Mouse (Mus musculus) kidney, embryonic 14.5 days (tissue): ENCODE measurements around the gene Pltp. TPM values are rescaled to one million over a fixed set of nuclear protein-coding genes. Genes with fewer than 3 reads are reported as not detected.

Experiments used
- ATAC-seq: fragments of 200-750 bp; cut with Nextera tagmentation; 2 replicates; pipeline ENCODE4 v1.8.0; 2017; ENCODE audit warnings: moderate number of reproducible peaks, mild to moderate bottlenecking, moderate TSS enrichment, moderate library complexity; ENCODE audit not compliant: low FRiP score, low TSS enrichment
- H3K27ac ChIP-seq: fragments of 300-500 bp; sonication (generic); 2 replicates; pipeline ENCODE4 v1.5.1; 2014; ENCODE audit warnings: low read depth, mild to moderate bottlenecking, low read length, moderate library complexity, mixed read lengths
- H3K27me3 ChIP-seq: fragments of 300-500 bp; sonication (generic); 2 replicates; pipeline ENCODE4 v1.6.1; 2014; ENCODE audit warnings: mild to moderate bottlenecking, low read length; ENCODE audit not compliant: control insufficient read depth, insufficient read depth
- H3K36me3 ChIP-seq: fragments of 300-500 bp; sonication (generic); 2 replicates; pipeline ENCODE4 v1.6.1; 2014; ENCODE audit warnings: low read length, mixed read lengths; ENCODE audit not compliant: control insufficient read depth, insufficient read depth
- H3K4me1 ChIP-seq: fragments of 300-500 bp; sonication (generic); 2 replicates; pipeline ENCODE4 v1.6.1; 2014; ENCODE audit warnings: low read length, mixed read lengths; ENCODE audit not compliant: control insufficient read depth, insufficient read depth
- H3K4me2 ChIP-seq: fragments of 300-500 bp; sonication (generic); replicated peaks from 2 replicates; pipeline ENCODE4 v1.6.1; 2014; ENCODE audit warnings: low read depth, mild to moderate bottlenecking, low read length
- H3K4me3 ChIP-seq: fragments of 300-500 bp; sonication (generic); 2 replicates; pipeline ENCODE4 v1.5.1; 2014; ENCODE audit warnings: mild to moderate bottlenecking, low read length
- H3K9ac ChIP-seq: fragments of 300-500 bp; sonication (generic); 2 replicates; pipeline ENCODE4 v1.6.1; 2014; ENCODE audit warnings: low read depth, mild to moderate bottlenecking, low read length, moderate library complexity
- H3K9me3 ChIP-seq: fragments of 300-500 bp; sonication (generic); 2 replicates; pipeline ENCODE4 v1.6.1; 2016; ENCODE audit warnings: low read length; ENCODE audit not compliant: control insufficient read depth
- WGBS: fragments of 180-500 bp; shearing (Covaris S2); extraction: QIAGEN DNeasy Blood & Tissue Kit; methylation state at CpG from one replicate; pipeline ENCODE4 v1.1.7; 2014; 5-methylcytosine and 5-hydroxymethylcytosine counted together
- polyA plus RNA-seq: library from polyadenylated mRNA; unstranded; fragments of >200 nt; fragmentation: Nextera tagmentation; extraction: Ambion mirVana; gene quantifications from 2 replicates; pipeline ENCODE4 v1.2.1, GENCODE M21; 2014

Pltp gene
- polyA plus RNA-seq, 1 experiment from 2014 or later, result 34.6 TPM

DNA sequence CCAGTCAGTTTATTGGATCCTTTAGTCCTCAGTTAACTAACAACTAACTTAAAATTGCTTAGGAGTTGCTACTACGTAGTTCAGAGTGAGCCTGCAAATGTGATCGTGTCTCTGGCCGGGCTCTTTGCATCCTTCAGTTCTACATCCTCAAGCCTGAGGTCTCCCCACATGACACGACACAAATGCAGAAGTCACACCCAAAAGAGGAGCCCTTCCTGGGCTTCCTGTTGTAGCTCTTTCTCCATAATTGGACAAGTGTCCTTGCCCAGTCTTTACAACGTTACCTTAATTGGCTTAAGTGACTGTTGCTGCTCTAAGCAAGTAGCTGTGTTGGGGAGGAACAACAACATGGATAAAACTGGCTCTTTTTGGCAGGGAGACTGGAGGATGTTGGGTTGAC, 42.2 kb downstream of the Pltp start:
- Histone ChIP-seq H3K9me3 (no peaks in the 10 kb centered on the region), H3K4me2 (no peak overlapping the region), H3K4me3 (no peak overlapping the region), H3K27ac (no peak overlapping the region), H3K4me1 (peaks cover 4% of the 10 kb centered on the region; the same call in 1 of the 2 replicates), H3K36me3 (0 out of 2 replicates have a peak, but pooled peaks cover under 1% of the 10 kb centered on the region), H3K27me3 (no peaks in the 10 kb centered on the region), H3K9ac (no peak overlapping the region)
- ATAC-seq, result no peak
- WGBS, result 87% methylated on average over 5 of the region's 5 CpGs

DNA sequence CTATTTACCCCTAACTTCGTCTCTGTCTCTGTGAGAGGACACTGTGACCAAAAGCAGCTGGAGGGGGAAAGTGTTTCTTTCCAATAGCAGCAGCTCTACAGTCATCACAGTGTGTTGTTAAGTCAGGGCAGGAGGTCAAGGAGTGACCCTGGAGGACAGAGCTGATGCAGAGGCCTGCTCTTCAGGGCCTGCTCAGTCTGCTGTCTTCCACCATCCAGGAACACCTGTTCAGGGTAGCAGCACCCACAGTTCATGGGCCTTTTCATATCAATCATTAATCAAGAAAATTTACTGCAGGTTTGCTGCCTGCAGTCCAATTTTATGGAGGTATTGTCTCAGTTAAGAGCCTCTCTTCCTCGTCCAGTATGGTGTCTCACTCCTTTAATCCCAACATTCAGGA, 44.0 kb downstream of the Pltp start:
- Histone ChIP-seq H3K4me2 (no peak overlapping the region), H3K36me3 (peaks cover 5% of the 10 kb centered on the region; the same call in 1 of the 2 replicates), H3K9me3 (no peaks in the 10 kb centered on the region), H3K4me1 (peaks cover 4% of the 10 kb centered on the region; the same call in 1 of the 2 replicates), H3K27ac (no peak overlapping the region), H3K27me3 (no peaks in the 10 kb centered on the region), H3K9ac (no peak overlapping the region), H3K4me3 (no peak overlapping the region)
- ATAC-seq, result no peak
- 50% methylated on average over 2 of the region's 2 CpGs for WGBS

DNA sequence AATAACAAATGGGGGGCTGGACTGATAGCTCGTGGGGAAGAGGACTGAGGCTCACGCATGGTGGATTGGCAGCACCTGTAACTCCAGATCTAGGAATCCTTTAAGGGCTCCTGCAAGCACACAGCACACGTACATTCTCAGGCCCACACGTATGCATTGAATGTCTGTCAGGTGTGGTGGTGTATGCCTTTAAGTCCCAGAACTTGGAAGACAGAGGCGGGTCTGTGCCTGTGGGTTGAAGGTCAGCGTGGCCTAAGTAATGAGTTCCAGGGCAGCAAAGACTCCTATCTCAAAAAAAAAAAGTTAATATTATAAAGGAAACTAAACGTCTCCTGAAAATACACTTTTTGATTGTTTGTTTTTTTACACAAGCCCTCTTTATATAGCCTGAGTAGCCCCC, 50.9 kb downstream of the Pltp start:
- H3K36me3 ChIP-seq, result peaks cover 8% of the 10 kb centered on the region; the same call in 1 of the 2 replicates
- no peak for ATAC-seq
- 84% methylated on average over 7 of the region's 7 CpGs for WGBS

DNA sequence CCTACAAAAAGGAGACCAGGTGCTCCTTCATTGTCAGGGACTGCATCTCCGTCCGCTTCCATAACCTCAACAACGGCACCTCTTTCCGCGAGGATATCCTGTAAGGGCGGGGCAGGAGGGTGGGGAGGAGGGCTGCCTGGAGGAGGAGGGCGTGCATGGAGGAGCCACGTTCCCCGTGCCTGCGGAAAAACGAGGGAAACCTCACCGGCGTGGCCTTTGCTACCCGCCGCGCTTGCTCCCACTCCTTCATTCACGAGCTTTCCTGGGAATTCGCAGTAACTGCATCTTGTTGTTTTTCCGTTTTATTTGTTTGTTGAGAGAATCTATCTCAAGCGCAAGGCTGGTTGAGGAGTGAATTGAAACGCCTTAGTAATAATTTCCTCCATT, 52.2 kb downstream of the Pltp start:
- under 1% methylated on average over 21 of the region's 21 CpGs for WGBS
- H3K4me1 ChIP-seq, result peaks cover 6% of the 10 kb centered on the region; the same call in 1 of the 2 replicates
- no peaks in the 10 kb centered on the region for H3K9me3 ChIP-seq
- H3K27me3 ChIP-seq, result no peaks in the 10 kb centered on the region
- ATAC-seq, result peak; percentile 48
- H3K36me3 ChIP-seq, result peaks cover 17% of the 10 kb centered on the region; the same call in 1 of the 2 replicates
- peak overlapping the region; percentile 61 for H3K9ac ChIP-seq
- H3K27ac ChIP-seq, result peak overlapping the region; percentile 59; the same call in 1 of the 2 replicates
- peak overlapping the region; percentile 69 for H3K4me3 ChIP-seq
- H3K4me2 ChIP-seq, result peak overlapping the region; percentile 59

More for the DNA sequence above, 50.9 kb downstream of the Pltp start:
- Histone ChIP-seq H3K4me1 (peaks cover 6% of the 10 kb centered on the region; the same call in 1 of the 2 replicates), H3K9me3 (no peaks in the 10 kb centered on the region), H3K4me3 (no peak overlapping the region), H3K9ac (no peak overlapping the region), H3K27ac (no peak overlapping the region), H3K27me3 (no peaks in the 10 kb centered on the region), H3K4me2 (no peak overlapping the region)

DNA sequence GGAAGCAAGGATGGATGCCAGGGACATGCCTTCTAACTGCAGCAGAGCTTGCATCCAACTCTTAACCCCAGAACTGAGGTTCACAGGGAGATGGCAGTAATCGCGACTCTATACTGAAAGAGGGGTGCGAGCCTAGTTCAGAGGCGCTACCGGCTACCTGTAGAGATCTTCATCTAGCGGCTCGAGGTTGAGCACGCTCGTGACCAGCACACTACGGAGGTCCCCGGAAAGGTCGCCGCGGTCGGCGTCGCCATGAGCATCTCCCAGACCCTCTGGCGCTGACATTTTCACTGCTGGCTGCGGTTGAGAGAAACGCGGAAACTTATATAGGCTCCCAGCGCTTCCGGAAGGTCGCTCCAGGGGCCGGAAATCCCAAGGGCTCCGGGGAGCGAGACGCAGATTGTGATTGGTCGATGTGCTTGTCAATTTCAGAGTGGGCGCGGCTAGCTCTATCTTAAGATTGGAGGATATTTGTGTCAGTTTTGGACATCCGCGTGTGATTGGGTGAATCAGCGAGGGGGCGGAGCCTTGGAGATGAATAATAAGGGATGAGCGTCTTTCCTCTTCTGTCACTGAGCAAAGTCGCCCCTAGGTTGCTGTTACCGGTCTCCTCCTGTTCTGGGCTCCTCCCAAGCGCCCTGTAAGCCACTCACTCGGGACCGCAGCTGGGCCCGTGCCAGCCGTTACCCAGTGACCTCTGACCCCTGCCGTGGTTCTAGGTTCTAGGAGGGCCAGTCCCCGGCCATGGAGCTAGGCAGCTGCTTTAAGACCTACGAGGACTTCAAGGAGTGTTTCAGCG, 52.8 kb downstream of the Pltp start, which contains the start of the genes Acot8 and Zswim3:
Gene Acot8, minus strand, starts transcription at position 350 of the 799 bp plus-strand sequence.
Gene Zswim3, plus strand, starts transcription at position 566 of the 799 bp plus-strand sequence.
- ATAC-seq, result peak; percentile 97
- H3K4me3 ChIP-seq, result peak within 1 kb of the TSS; percentile 69
- no peaks in the 10 kb centered on the region for H3K9me3 ChIP-seq
- H3K4me1 ChIP-seq, result peaks cover 6% of the 10 kb centered on the region; the same call in 1 of the 2 replicates
- H3K4me2 ChIP-seq, result peak within 1 kb of the TSS; percentile 59
- H3K36me3 ChIP-seq, result peaks cover 22% of the 10 kb centered on the region
- H3K27me3 ChIP-seq, result no peaks in the 10 kb centered on the region
- peak within 1 kb of the TSS; percentile 59; the same call in 1 of the 2 replicates for H3K27ac ChIP-seq
- peak within 1 kb of the TSS; percentile 77 for H3K9ac ChIP-seq
- WGBS, result under 1% methylated on average over 47 of the region's 47 CpGs

DNA sequence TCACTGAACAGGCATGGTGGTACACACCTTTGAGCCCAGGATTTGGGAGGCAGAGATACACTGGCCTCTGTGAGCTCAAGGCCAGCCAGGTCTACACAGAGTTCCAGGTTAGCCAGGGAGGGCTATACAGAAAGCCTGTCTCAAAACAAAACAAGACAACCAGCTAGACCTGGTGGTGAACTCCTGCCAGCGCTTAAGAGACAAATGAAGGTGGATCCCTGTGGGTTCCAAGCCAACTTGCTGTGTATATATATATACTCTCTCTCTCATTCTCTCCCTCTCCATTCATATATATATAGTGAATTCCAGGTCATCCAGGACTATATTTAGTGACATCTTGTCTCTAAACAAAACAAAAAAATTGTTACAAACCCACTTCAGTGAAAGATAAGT, 53.6 kb downstream of the Pltp start:
- H3K36me3 ChIP-seq, result peaks cover 26% of the 10 kb centered on the region
- no peak for ATAC-seq
- no peaks in the 10 kb centered on the region for H3K9me3 ChIP-seq
- H3K27me3 ChIP-seq, result no peaks in the 10 kb centered on the region
- H3K4me2 ChIP-seq, result peak overlapping the region; percentile 57
- H3K9ac ChIP-seq, result peak overlapping the region; percentile 77; the same call in 1 of the 2 replicates
- H3K4me1 ChIP-seq, result peaks cover 6% of the 10 kb centered on the region; the same call in 1 of the 2 replicates
- 67% methylated on average over 1 of the region's 1 CpGs for WGBS
- peak overlapping the region; percentile 69 for H3K4me3 ChIP-seq
- H3K27ac ChIP-seq, result no peak overlapping the region

DNA sequence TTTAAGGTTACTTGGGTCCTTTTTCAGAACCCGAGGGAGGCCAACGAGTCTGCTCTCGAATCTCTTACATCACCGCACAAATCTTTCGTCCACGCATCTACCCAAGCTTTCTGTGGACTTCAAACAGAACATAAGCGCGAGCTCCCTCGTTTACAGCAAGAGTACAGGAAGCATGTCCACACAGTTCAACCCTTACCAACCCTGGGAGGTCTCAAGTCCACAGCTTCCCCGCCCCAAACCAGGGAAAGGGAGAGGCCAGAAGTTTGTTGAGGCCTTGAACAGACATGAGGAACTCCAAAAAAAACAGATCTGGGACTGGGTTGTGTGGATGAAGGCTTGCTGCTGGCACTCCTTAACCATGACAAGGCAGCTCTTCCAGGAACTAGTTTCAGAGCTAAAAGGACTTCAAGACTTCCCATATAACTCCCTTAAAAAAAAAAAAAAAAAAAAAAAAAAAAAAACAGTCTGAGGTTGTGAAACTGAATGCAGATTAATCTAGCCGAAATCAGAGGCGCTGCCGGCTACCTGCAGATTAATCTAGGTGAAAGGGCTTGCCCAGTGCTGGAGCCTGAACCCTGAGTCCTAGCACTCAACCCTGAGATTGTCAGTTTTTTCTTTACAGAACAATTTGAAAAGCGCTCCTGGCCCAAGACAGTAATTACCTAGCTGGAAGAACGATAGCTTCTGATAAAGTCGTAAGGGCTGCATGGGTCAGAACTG, 54.1 kb downstream of the Pltp start:
- H3K36me3 ChIP-seq, result peaks cover 23% of the 10 kb centered on the region
- no peak overlapping the region for H3K27ac ChIP-seq
- H3K4me3 ChIP-seq, result peak overlapping the region; percentile 69; the same call in 1 of the 2 replicates
- peaks cover 6% of the 10 kb centered on the region; the same call in 1 of the 2 replicates for H3K4me1 ChIP-seq
- H3K9ac ChIP-seq, result peak overlapping the region; percentile 77; the same call in 1 of the 2 replicates
- ATAC-seq, result no peak
- no peaks in the 10 kb centered on the region for H3K27me3 ChIP-seq
- no peaks in the 10 kb centered on the region for H3K9me3 ChIP-seq
- peak overlapping the region; percentile 57 for H3K4me2 ChIP-seq
- 87% methylated on average over 16 of the region's 16 CpGs for WGBS

DNA sequence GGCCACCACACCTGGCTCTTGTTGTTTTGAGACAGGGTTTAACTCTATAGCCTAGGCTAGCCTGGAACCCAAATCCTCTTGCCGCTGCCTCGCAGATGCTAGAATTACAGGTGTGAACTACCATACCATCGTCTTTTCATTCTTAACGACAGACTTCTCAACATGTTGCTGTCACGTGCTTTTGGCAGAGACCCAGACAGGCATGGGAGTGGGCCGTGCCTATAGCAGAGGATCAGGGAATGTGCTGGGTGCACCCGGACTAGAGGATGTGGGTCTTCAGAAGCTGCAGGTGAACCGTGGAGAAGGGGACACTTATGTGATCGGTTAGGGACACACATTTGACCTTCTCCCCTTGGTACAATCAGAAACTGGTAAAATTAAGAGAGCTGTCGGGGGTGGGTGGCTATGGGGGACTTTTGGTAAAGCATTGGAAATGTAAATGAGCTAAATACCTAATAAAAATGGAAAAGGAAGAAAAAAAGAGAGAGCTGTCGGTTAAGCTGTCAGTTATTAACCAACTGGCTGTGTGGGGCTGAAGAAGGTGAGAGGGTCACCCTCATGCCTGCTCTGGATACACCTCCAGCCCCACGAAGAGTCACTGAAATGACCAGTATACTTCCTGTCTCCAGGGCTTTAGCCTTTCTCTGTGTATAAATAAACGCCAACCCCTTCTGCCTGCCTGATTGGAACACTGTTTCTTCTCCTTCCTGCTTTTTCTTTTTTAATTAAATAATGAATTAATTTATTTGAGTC, 57.1 kb downstream of the Pltp start:
- Histone ChIP-seq H3K27ac (no peak overlapping the region), H3K4me2 (no peak overlapping the region), H3K4me3 (no peak overlapping the region), H3K4me1 (peaks cover 6% of the 10 kb centered on the region; the same call in 1 of the 2 replicates), H3K9ac (no peak overlapping the region), H3K9me3 (no peaks in the 10 kb centered on the region), H3K27me3 (no peaks in the 10 kb centered on the region), H3K36me3 (peaks cover 40% of the 10 kb centered on the region)
- WGBS, result 90% methylated on average over 13 of the region's 13 CpGs
- no peak for ATAC-seq
